Mouse (Mus musculus) midbrain, embryonic 16.5 days (tissue): ENCODE measurements at regions not wholly inside any gene's neighbourhood (a gene's known extent, or its start where the extent isn't known, plus 50 kb on each side); places are given as distances from the start of the nearest gene placed in this dataset.

Experiments used
- ATAC-seq: fragments of 200-750 bp; cut with Nextera tagmentation; 2 replicates; pipeline ENCODE4 v1.8.0; 2017; ENCODE audit warnings: moderate TSS enrichment
- H3K27ac ChIP-seq: fragments of 300-500 bp; sonication (generic); 2 replicates; pipeline ENCODE4 v1.5.1; 2014; ENCODE audit warnings: mild to moderate bottlenecking, low read length, mixed read lengths
- H3K27me3 ChIP-seq: fragments of 300-500 bp; sonication (generic); 2 replicates; pipeline ENCODE4 v1.6.1; 2014; ENCODE audit warnings: low read depth, low read length, mixed read lengths; ENCODE audit not compliant: control insufficient read depth, insufficient read depth
- H3K36me3 ChIP-seq: fragments of 300-500 bp; sonication (generic); 2 replicates; pipeline ENCODE4 v1.6.1; 2014; ENCODE audit warnings: mild to moderate bottlenecking, low read length, moderate library complexity, mixed read lengths; ENCODE audit not compliant: control insufficient read depth, insufficient read depth
- H3K4me1 ChIP-seq: fragments of 300-500 bp; sonication (generic); 2 replicates; pipeline ENCODE4 v1.6.1; 2014; ENCODE audit warnings: mild to moderate bottlenecking, low read length, mixed read lengths; ENCODE audit not compliant: control insufficient read depth, insufficient read depth
- H3K4me2 ChIP-seq: fragments of 300-500 bp; sonication (generic); 2 replicates; pipeline ENCODE4 v1.6.1; 2014; ENCODE audit warnings: mild to moderate bottlenecking, low read length, mixed read lengths
- H3K4me3 ChIP-seq: fragments of 300-500 bp; sonication (generic); 2 replicates; pipeline ENCODE4 v1.5.1; 2014; ENCODE audit warnings: low read depth, mild to moderate bottlenecking, low read length, moderate library complexity, mixed read lengths
- H3K9ac ChIP-seq: fragments of 300-500 bp; sonication (generic); 2 replicates; pipeline ENCODE4 v1.6.1; 2014; ENCODE audit warnings: low read depth, low read length, mixed read lengths
- H3K9me3 ChIP-seq: fragments of 300-500 bp; sonication (generic); replicated peaks from 2 replicates; pipeline ENCODE4 v1.6.1; 2014; ENCODE audit warnings: mild to moderate bottlenecking, low read length, mixed read lengths; ENCODE audit not compliant: control insufficient read depth, poor library complexity, severe bottlenecking
- WGBS: fragments of 180-500 bp; shearing (Covaris S2); extraction: QIAGEN DNeasy Blood & Tissue Kit; methylation state at CpG from one replicate; pipeline ENCODE4 v1.1.7; 2014; 5-methylcytosine and 5-hydroxymethylcytosine counted together

DNA sequence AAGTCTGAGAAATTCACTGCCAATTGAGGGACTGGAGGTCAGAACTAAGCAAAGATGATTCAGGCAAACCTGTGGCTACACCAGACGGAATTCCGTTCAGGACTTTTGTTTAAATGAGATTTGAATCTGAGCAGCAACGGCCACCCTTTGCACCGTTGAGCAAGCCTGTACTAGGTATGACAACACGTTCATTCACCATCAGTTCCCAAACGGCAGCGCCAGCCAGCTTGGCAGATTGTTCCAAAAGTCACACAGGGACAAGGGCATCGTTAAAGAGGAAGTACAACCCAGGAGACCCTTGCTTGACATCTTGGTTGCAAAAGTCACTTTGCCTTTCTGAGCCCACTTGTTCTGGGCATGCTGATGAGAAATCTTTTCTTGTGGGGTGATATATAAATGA is 233.5 kb downstream of the Foxo1 start:
- 92% methylated on average over 8 of the region's 8 CpGs for WGBS

GRCm38 (mm10) chr3:52500026-52500425 is 231.9 kb downstream of the Foxo1 start:
- H3K4me3 ChIP-seq: no peak overlapping the region
- H3K27ac ChIP-seq: no peak overlapping the region
- H3K9ac ChIP-seq: no peak overlapping the region
- ATAC-seq: no peak
- no peaks in the 10 kb centered on the region for H3K36me3 ChIP-seq
- H3K27me3 ChIP-seq: no peaks in the 10 kb centered on the region
- 89% methylated on average over 6 of the region's 6 CpGs for WGBS
- no peaks in the 10 kb centered on the region for H3K9me3 ChIP-seq
- H3K4me2 ChIP-seq: no peak overlapping the region
- no peaks in the 10 kb centered on the region for H3K4me1 ChIP-seq

More for the DNA sequence above, 233.5 kb downstream of the Foxo1 start:
- no peaks in the 10 kb centered on the region for H3K9me3 ChIP-seq
- no peak for ATAC-seq
- H3K9ac ChIP-seq: no peak overlapping the region
- H3K4me1 ChIP-seq: no peaks in the 10 kb centered on the region
- no peak overlapping the region for H3K4me2 ChIP-seq
- H3K4me3 ChIP-seq: no peak overlapping the region
- H3K27me3 ChIP-seq: no peaks in the 10 kb centered on the region
- H3K27ac ChIP-seq: no peak overlapping the region
- no peaks in the 10 kb centered on the region for H3K36me3 ChIP-seq

GRCm38 (mm10) chr3:52499581-52499980 is 231.4 kb downstream of the Foxo1 start:
- 92% methylated on average over 1 of the region's 1 CpGs for WGBS
- H3K9ac ChIP-seq: no peak overlapping the region
- ATAC-seq: no peak

DNA sequence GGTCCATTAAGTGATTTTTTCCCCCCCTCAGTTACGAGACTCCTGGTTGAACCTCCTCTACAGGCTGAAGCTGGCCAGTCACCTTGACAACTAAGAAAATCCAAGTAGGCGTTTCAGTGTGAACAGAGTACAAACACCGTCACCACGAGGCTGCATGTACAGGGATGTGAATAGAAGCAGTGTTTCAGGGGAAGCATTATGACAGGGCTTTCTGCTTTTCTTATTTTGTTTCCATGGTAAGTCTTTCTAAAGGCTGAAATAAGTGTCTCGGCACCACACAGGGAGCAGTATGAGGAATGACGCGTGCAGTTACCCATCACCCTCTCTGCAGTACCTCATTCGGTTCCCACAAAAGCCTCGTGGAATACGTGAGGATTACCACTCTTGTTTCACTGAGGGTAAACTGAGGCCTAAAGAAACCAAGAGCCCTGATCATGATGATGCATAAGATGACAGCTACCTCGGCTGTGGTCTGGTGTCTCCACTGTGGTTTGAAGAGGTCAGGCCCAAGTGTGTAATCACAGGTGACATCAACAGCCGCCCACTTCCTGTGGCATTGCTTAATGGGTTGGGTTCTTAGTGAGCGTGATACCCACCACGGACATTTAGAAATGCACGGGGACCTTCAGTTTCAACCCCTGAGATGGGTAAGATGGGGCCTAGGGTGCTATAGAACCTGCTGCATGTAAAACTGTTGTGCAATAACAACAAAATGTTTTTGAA is 230.5 kb downstream of the Foxo1 start:
- Histone ChIP-seq H3K4me3 (no peak overlapping the region), H3K4me1 (no peaks in the 10 kb centered on the region), H3K27me3 (no peaks in the 10 kb centered on the region), H3K36me3 (no peaks in the 10 kb centered on the region), H3K27ac (no peak overlapping the region), H3K9ac (no peak overlapping the region), H3K4me2 (no peak overlapping the region), H3K9me3 (no peaks in the 10 kb centered on the region)
- WGBS: 69% methylated on average over 15 of the region's 15 CpGs
- ATAC-seq: no peak

More at GRCm38 (mm10) chr3:52499581-52499980, 231.4 kb downstream of the Foxo1 start:
- H3K27ac ChIP-seq: no peak overlapping the region
- no peaks in the 10 kb centered on the region for H3K27me3 ChIP-seq
- no peaks in the 10 kb centered on the region for H3K9me3 ChIP-seq
- no peak overlapping the region for H3K4me3 ChIP-seq
- H3K36me3 ChIP-seq: no peaks in the 10 kb centered on the region
- H3K4me2 ChIP-seq: no peak overlapping the region
- H3K4me1 ChIP-seq: no peaks in the 10 kb centered on the region

GRCm38 (mm10) chr3:52496965-52497364 is 228.8 kb downstream of the Foxo1 start:
- Histone ChIP-seq H3K4me2 (no peak overlapping the region), H3K36me3 (no peaks in the 10 kb centered on the region), H3K27me3 (no peaks in the 10 kb centered on the region), H3K4me3 (no peak overlapping the region), H3K4me1 (no peaks in the 10 kb centered on the region), H3K9ac (no peak overlapping the region), H3K9me3 (no peaks in the 10 kb centered on the region), H3K27ac (no peak overlapping the region)
- WGBS: 76% methylated on average over 4 of the region's 4 CpGs
- no peak for ATAC-seq

DNA sequence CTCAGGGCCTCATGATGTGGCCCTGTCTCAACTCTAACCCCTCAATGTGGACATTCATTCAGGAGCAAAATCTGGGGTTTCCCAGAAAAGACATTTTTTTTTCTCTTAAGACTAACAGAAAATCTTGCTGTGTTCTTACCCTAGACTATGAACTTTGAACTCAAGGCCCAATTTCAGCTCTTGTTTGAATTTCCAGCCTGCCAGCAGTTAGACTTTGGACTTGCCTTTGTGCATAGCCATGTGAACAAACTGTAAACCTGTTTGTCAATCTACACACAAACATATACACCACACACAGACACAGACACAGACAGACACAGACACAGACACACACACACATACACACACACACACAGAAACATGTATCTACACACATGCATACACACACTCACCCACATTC is 227.3 kb downstream of the Foxo1 start:
- ATAC-seq: no peak
- no peaks in the 10 kb centered on the region for H3K27me3 ChIP-seq
- no peak overlapping the region for H3K27ac ChIP-seq
- H3K9ac ChIP-seq: no peak overlapping the region
- no peaks in the 10 kb centered on the region for H3K9me3 ChIP-seq
- no peak overlapping the region for H3K4me2 ChIP-seq
- no peak overlapping the region for H3K4me3 ChIP-seq
- no peaks in the 10 kb centered on the region for H3K36me3 ChIP-seq
- H3K4me1 ChIP-seq: no peaks in the 10 kb centered on the region

- Histone ChIP-seq H3K36me3 (no peaks in the 10 kb centered on the region), H3K4me1 (no peaks in the 10 kb centered on the region), H3K4me3 (no peak overlapping the region), H3K27ac (no peak overlapping the region), H3K9me3 (no peaks in the 10 kb centered on the region), H3K9ac (no peak overlapping the region), H3K27me3 (no peaks in the 10 kb centered on the region), H3K4me2 (no peak overlapping the region)
- no peak for ATAC-seq
- 52% methylated on average over 2 of the region's 2 CpGs for WGBS
Measured at GRCm38 (mm10) chr3:52494924-52495323, 226.8 kb downstream of the Foxo1 start.

DNA sequence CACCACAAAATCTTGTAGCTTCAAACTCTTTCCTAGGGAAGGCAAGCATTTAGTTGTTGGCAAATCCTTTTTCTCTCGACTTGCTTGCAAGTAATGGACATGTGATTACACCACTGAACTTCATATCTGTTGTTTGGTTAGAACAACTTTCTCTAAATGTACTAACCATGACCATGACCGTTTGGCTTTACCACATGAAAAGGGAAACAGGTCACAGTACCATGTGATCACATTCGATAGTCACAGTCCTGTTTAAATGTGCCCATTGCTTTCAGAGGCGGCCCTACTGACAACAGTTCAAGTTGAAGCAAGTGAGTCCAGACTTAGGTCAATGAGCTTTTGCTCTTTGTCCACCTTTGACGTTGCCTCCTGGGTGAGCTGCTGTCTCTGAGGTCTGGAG is 211.1 kb downstream of the Foxo1 start:
- H3K27me3 ChIP-seq: no peaks in the 10 kb centered on the region
- WGBS: 91% methylated on average over 5 of the region's 5 CpGs
- no peak for ATAC-seq

DNA sequence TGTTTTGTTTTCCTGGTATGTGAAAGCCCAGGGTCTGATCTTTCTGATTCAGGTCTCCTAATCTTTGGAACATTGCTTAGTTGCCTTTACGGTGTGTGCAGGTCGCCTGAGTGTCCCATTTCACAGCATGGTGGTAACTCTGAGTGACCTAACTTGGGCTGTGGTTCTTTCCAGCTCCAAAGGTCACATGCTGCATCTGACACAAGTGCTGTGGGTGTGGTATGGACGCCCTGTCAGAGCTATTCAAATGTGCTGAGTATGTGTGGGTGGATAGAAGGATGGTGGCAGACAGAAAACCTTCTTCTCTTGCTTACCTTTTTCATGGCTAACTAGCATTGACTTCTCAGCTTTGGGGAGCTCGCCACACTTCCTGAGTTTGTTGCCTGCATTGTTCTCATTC is 201.8 kb downstream of the Foxo1 start:
- ATAC-seq: no peak
- 90% methylated on average over 4 of the region's 4 CpGs for WGBS
- H3K27ac ChIP-seq: no peak overlapping the region
- no peak overlapping the region for H3K9ac ChIP-seq
- no peak overlapping the region for H3K4me3 ChIP-seq
- H3K27me3 ChIP-seq: no peaks in the 10 kb centered on the region
- H3K9me3 ChIP-seq: peaks cover 6% of the 10 kb centered on the region
- H3K36me3 ChIP-seq: no peaks in the 10 kb centered on the region
- H3K4me1 ChIP-seq: no peaks in the 10 kb centered on the region; the same call in 1 of the 2 replicates
- no peak overlapping the region for H3K4me2 ChIP-seq

More for the DNA sequence above, 211.1 kb downstream of the Foxo1 start:
- H3K36me3 ChIP-seq: no peaks in the 10 kb centered on the region
- H3K27ac ChIP-seq: no peak overlapping the region
- H3K4me3 ChIP-seq: no peak overlapping the region
- no peak overlapping the region for H3K9ac ChIP-seq
- no peak overlapping the region for H3K4me2 ChIP-seq
- no peaks in the 10 kb centered on the region for H3K9me3 ChIP-seq
- no peaks in the 10 kb centered on the region for H3K4me1 ChIP-seq
